Mouse (Mus musculus) left cerebral cortex, adult 9 months (tissue): ENCODE measurements around the gene Atg2b.

ENCODE experiments used
- DNase-seq, 2 experiments: peaks; one replicate each; pipeline ENCODE4 v3.0.0; 2022; ENCODE audit warnings: low spot score in 2 of 2

The Atg2b gene

DNA sequence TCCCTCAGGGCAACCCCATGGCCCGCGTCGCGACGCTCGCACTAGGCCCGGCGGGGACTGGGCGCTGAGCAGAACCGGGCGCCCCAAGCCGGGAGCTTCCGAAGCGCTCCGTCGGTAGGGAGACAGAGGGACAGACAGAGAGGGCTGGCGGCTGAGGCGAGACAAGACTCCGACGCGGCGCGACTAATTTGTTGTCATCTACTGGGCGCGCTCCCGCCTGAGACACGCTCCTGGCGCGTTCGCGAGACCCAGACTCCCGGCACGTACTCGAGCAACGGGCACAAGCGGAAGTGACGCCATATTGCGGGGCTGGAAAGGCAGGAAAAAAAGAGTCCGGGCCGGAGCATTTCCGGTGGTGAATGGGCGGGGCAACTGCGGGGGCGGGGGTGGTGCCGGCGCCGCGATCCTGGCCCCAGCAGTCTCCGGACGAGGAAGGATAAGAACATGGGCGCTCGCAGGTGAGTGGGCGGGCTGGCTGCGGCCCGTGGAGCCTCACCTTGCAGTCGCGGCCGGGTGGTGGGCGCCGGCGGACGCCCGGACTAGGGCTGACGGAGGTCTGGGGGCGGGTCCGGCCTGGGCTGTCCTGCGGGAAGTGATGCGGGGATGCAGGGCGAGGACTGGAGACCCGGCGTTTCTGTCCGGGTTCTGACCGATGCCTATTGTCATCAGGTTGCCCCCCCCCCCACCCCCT lies at the start of gene Atg2b:
Gene Atg2b (minus strand): TSS at position 211 of the 691 bp plus-strand sequence.
- peak; percentile 85 to 96 for DNase-seq

DNA sequence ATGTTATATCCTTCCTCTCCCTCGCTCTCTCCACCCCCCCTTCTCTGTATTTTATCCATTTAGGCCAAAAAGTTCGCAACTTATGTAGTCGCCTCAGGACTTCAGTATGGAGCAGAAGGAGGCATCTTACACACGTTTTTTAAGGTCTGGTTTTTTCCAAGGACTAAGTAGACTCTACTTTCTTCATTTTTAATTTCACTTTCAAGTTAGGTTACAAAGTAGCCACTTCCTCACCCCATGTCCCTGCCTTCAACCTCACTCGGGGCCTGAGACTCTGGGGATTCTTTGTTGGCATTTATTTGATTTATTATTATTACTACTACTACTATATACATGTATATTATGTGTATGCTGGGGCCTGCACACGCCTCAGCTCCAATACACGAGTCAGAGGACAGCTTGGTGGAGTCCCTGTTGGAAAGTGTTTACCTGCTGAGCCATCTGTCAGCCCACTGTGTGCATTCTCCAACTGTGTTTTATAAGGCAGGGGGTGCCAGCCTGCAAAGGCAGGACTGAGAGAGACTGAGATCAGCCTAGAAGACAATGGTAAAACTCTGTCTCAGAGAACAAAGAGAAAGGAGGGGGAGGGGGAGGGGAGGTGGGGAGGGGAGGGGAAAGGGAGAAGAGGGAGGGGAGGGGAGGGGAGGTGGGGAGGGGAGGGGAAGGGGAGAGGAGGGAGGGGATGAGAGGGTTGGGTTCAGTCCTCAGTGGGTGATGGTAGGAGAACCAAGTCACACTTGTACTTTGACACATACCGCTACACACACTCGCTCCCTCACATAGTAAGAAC lies 48.6 kb upstream of the Atg2b start:
- no peak for DNase-seq

DNA sequence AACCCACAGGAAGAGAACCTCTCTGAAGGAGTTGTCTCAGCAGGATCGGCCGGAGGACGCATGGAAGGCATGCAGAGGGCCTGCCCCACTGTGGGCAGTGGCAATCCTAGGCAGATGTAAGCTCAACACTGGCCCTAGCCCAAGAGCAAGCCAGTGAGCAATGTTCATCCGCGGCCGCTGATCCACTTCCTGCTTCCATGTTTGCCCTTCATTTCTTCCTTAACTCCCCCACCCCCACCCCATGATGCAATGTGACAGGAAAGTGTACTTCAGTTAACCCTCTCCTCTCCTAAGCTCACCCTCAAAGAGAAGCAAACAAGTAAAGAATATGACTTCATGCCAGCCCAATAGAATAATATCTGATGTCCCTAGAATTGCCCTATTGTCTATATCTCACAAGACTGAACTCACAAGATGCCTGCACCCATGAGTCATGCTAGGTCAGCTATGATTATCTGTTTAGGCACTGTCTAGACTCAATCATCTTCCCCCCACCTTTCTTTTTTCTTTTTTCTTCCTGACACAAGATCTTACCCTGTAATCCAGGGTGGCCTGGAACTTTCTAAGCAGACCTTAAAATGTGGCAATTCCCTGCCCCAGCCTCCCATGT lies 45.9 kb upstream of the Atg2b start:
- no peak for DNase-seq

DNA sequence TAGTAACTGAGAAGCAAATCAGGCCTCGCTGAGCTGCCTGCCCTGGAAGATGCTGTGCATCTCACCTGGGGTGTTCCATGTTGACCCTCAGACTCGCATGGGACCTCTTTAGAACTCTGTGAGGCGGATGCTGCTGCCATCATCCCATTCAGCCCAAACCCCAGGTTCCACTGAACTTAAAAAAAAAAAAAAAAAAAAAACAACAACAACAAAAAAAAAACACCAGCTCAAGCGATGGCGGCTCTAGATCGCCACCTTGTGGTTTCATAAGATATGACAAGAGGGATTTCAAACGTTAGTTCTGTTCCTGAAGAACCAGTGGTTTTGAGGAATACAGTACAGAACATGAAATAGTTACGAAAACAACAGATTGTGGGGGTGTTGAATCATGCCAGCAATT lies 43.0 kb upstream of the Atg2b start:
- DNase-seq: peak in 1 of 2 experiments; percentile 32

DNA sequence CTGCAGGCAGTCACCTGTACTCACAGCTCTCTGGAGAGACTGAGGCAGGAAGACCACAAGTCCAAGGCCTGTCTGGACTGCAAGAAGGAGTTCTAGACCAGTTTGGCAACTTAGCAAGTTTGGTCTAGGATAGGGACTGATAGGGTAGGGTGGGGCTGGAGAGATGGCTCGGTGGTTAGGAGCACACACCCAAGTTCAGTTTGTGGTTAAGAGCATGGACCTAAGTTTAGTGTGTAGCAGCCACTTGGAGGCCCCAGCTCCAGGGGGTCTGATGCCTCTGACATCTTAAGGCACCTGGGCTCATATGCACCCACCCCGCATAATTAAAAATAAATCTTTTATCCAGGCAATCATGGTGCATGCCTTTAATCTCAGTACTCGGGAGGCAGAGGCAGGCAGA lies 42.3 kb upstream of the Atg2b start:
- no peak for DNase-seq

DNA sequence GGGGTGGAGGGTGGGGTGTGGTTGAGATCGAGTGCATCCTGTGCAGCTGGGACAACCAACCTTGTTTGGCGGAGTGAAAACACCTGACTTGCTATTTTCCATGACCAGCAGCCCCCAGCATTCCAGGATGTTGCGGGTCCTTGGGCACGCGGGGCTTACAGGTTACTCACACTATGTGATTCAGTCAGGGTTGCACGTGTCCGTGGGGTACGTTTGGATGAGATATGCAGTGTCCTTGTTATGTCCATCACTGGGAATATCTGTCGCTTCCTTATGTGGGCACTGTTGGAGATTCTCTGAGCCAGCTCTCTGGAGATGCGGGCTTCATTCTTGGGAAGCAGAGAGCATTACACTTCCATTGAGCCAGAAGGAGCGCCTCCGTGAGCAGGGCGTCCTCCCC lies 40.7 kb upstream of the Atg2b start:
- no peak for DNase-seq

DNA sequence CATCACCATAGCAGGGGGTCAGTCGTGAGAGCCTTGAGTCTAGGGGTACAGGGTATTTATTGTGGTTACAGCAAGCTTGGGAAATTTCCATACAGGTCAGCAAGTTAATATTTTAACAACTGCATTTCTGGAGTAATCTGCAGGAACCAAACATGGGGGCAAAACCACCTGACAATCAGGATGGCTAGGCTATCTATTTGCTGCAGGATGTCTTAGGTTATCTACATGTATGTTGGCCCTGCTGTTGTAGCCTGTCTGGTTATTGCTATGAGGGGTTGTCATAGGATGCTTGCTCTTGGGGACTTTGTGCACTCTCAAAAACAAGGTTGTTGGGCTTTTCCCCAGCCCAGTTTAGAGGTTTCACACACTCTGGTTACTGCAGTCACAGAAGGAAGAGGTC lies 39.6 kb upstream of the Atg2b start:
- DNase-seq: no peak

DNA sequence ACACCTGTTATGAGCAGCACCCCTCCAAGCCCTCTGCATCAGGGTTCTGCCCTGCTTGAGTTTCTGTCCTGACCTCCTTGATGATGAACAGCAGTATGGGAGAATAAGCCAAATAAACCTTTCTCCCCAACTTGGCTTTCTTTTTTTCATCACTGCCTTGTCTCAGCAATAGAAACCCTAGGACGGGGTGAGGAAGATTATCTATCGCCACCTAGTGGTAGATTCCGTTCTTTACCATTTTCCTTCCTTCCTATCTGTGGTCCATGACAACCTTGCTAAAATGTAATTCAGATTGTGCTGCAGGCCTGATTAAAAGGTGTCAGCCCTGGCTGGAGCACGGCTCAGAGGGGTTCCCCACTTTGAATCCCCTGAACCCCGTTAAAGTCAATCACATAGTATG lies 37.6 kb upstream of the Atg2b start:
- DNase-seq: peak in 1 of 2 experiments; percentile 34

DNA sequence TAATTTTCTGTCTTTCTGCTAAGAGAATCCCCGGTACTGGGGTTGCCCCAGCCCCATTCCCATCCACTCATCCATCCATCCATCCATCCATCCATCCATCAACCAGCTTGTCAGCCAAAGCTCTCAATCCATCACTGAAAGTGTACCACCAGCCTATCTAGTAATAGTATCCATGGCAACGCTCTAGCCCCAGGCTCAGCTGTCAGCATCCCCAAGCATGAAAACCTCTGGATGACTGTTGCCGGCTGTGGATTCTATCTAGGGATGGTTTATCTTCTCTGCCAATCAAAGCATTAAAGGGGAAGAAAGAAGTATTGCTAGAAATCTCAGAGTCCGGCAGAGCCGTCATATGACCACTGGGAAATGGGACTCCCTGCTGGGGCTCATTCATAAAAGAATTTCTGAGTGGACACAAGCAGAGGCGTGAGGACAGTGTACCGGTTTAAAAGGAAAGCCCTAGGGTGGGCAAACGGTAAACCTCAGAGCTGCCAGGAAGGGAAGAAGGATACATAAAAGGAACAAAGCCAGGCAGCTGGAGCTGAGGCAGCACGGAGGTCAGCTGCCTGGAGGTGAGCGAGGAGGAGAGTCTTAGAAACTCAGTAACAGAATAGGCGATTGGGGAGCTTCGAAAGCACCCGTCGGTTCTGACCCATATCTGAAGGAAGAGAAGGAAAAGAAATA lies 36.6 kb upstream of the Atg2b start:
- no peak for DNase-seq

DNA sequence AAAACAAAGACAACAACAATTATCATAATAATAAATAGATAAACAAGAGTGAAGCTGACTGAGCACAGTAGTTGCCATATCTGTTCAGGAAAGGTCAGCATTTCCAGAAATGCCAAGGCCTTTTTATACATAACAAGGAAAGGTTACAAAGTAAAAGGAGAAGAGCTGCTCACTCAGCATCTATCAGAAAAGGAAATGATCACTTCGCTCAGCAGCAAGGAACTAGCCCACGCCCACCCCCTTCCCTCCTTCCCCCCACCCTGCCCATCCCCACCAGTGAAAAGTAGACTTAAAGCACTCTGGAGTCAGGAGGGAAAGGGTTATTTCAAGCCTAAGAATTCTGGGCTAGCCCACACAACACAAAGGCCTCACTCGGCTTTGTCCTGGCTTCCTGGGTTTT lies 35.2 kb upstream of the Atg2b start:
- no peak for DNase-seq

DNA sequence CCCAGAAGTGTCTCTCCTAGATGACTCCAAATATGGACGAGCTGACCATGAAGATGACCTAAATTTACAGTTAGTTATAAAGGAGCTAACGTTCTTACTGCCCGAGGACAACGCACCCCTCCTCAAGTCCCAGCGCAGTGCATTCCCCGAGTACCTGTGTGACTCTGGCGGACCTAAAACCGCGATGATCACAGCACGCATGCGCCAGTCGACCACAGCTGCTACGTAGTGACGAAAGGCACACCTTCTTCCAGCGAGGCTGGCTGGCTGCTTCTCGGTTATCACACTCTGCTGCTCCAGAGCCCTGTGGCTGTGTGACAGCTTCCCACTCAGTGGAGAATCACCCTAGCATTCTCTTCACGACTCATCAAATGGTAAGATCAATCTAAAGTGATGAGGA lies 33.6 kb upstream of the Atg2b start:
- peak in 1 of 2 experiments; percentile 44 for DNase-seq

DNA sequence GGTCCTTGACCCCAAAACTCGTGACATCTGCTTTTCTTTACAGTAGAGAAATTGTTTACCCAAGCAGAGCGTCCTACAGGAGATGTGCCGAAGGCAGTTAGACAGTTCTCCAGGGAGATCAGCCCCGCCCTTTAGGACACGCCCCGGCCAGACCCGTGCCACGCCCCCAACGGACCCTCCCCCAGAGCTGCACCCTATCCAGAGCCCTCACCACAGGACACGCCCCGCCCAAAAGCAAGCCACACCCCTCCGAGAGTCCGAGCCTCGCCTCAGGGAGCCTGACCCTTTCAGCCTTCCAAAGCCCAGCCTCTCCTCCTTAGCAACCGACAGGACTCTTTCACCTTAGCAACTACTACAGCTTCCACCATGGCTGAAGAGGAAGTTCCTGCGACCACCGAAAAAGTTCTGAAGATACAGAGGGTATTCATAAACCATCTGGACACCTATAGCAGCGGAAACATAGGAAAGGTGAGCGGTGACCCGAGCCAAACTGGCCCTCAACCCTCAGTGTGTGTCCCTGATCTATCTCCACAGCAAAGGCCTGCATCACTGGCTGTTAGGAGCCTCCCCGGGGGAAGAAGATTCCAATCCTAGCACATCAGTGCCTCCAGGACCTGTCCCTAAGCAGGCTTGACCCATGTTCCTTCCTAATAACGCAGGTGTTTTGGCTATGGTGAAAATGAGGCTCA lies 20.9 kb upstream of the Atg2b start, which contains the start of gene Ak7:
Gene Ak7 (plus strand): TSS at position 178 of the 689 bp plus-strand sequence.
- DNase-seq: no peak

DNA sequence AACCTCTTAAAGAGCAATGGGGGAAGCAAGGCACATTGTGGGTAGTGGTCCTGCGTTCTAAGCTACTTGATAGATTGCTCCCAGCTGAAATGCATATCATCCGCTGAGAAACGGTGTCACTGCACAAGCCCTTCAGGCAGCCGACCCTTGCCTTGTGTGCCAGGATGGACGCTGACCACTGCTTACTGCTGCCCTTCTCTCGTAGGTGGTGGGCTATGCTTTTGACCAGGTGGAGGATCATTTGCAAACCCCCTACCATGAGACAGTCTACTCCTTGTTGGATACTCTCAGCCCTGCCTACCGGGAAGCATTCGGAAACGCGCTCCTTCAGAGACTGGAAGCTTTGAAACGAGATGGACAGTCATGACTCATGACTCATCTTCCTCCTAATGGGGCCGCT lies 15.4 kb upstream of the Atg2b start:
- DNase-seq: no peak

DNA sequence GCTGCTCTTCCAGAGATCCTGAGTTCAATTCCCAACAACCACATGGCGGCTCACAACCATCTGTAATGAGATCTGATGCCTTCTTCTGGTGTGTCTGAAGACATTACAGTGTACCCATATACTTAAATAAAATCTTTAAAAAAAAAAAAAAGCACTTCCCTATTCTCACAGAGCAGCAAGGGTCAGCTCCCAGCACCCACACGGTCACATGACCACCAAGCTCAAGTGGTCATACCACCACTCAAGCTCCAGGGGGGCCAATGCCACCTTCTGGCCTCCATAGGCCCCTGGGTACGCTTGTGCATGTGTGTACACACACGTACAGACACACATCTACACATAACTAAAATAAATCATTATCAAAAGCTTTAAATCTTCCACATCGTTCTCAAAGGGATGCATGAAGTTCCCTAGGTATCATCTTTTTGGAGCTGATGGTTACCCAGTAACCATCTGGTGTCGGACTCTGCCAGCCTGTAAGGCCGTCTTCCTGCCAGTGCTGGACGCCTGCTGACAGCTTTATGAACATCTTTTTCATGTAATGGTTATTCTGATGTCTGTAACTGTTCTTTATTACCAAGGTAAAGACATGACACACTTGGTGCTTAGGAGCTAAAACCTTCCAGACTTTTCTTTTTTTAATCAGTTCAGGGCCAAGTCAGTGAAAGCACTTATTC lies 12.2 kb upstream of the Atg2b start:
- DNase-seq: no peak

DNA sequence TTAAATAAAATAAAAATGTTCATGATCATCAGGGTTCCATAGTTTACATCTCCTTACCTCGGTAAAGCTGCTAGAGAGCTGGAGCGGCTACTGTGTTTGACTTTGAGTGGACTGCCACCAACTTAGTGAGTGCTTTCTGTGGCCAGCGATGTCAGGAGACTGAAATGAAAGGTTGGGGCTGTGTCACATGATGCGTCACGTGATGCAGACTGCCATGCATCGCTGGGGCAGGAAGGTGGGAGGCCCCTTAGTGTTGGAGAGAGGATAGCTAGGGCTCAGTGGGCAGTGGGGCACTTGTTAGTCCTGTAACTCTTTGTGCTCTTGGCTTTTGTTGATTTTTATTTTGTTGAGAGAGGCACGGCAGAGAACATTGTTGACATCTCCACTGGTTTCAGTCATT lies 10.8 kb upstream of the Atg2b start:
- no peak for DNase-seq

DNA sequence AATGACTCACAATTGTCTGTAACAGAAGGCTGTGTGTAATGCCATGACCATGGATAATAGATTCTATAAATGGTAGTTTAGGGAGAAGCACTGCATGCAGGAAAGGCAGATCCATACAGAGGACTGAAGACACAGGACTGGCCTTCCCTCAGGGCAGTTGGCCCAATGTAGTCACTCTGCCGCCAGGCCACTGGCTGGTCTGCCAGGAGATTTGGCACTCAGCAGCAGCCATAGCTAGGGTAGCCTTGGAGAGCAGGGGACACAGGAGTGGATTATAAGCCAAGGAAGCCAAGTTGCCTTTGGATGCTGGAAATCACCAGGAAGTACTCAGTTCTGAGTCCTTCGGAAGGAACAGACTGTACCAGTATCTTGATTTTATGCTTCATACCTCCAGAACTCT lies 9.0 kb upstream of the Atg2b start:
- no peak for DNase-seq

DNA sequence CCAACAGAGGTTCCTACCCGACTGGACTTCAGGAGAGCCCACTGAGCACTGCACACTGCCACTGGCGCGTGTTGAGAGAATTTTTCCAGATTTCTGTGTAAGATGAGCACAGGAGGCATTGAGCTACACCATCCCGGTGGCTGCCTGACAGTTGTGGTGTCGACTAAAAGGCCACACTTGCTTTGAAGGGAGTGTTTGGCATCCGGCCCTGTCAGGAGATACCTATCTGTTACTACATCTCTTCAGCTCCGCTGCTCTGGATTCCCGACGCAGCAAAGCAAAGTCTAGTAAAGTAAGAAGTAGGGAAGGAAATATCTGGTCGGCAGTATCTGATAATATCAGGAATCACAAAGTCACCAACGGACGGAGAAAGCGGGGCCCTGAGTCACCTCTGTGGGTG lies 4.4 kb upstream of the Atg2b start:
- DNase-seq: no peak

DNA sequence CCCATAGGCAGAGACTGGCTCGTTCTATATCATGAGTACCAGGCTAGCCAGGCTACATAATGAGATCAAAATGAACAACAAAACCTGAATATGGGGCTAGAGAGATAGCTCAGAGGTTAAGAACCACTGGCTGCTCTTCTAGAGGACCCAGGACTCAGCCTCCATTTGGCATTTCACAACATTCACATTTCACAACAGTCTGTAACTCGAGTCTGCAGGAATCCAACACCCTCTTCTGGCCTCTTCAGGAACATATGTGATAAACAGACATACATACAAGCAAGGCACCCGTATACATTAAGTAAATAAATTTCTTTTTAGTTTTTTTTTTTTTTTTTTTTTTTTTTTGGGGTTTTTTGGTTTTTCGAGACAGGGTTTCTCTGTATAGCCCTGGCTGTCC lies 3.5 kb upstream of the Atg2b start:
- DNase-seq: no peak

DNA sequence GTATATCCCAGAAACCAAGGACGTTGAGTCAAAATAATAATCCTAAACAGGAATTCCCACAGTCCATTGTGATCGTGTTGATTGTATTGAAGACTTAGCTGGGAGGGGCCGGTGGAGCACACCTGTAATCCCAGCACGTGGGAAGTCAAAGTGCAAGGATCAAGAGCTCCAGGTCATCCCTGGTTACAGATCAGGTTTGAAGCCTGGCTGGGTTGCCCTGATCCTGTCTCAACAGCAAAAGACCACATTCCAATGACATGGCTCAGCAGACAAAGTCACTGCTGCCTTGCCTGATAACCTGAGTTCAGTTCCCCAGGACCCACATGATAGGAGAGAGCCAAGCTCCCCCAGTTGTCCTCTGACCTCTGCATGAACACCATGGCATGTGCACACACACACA lies 2.4 kb upstream of the Atg2b start:
- DNase-seq: no peak

DNA sequence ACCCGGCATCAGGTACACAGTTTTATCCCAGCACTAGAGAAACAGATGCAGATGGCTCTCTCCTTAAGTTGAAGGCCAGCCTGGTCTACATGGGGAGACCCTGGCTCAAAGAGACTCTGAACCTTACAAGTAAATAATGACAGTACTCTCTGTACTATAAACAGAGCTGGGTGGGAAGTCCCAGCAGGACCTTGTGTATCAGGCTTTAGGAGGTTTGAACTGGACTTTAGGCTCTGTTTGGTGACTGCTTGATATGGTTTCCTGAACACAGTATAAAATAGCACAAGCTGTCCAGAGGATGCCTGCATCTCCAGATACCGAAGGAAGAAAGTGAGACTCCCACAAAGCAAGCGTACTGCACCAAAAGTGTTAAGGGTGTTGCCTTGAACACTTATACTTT lies 1.8 kb upstream of the Atg2b start:
- no peak for DNase-seq
